Mouse (Mus musculus): Measurements from ENCODE around the gene Dbn1. TPM values are rescaled to one million over a fixed set of nuclear protein-coding genes. Genes with fewer than 3 reads are reported as not detected.

Gene Dbn1
- polyA plus RNA-seq (2014; fragmentation: Illumina TruSeq; extraction: RNeasy Lipid Tissue Mini Kit (QIAGEN cat#74804); ENCODE audit: low read depth, low replicate concordance): 7.0 TPM

GRCm38 (mm10) chr13:55487578-55488498 is at the start of gene Dbn1:
Gene Dbn1, minus strand, starts transcription at chr13:55488111.

GRCm38 (mm10) chr13:55536194-55537175 is 48.6 kb upstream of the Dbn1 start, which contains the start of gene Ddx41:
Gene Ddx41, minus strand, starts transcription at chr13:55536658.

GRCm38 (mm10) chr13:55529198-55529915 is 41.4 kb upstream of the Dbn1 start, which contains the start of gene Dok3:
Gene Dok3, minus strand, starts transcription at chr13:55529296.

GRCm38 (mm10) chr13:55513111-55513748 is 25.3 kb upstream of the Dbn1 start, which contains the start of gene Pdlim7:
Gene Pdlim7, minus strand, starts transcription at chr13:55513676.

GRCm38 (mm10) chr13:55464027-55464884 is 23.7 kb downstream of the Dbn1 start, which contains the start of gene Prr7:
Gene Prr7, plus strand, starts transcription at chr13:55464267.

GRCm38 (mm10) chr13:55444937-55445315 is 43.0 kb downstream of the Dbn1 start, which contains the start of gene Grk6:
Gene Grk6, plus strand, starts transcription at chr13:55445072.

GRCm38 (mm10) chr13:55426613-55427012 is 61.3 kb downstream of the Dbn1 start, which contains the start of gene F12:
Gene F12, minus strand, starts transcription at chr13:55426793.

Other genes with a start within 250 kb of the Dbn1 start
- gene Prelid1, start 167.6 kb downstream of the Dbn1 start, polyA plus RNA-seq (2014; fragmentation: Illumina TruSeq; extraction: RNeasy Lipid Tissue Mini Kit (QIAGEN cat#74804); ENCODE audit: low read depth, low replicate concordance): 35.7 TPM
- gene Rab24, start 166.2 kb downstream of the Dbn1 start, polyA plus RNA-seq (2014; fragmentation: Illumina TruSeq; extraction: RNeasy Lipid Tissue Mini Kit (QIAGEN cat#74804); ENCODE audit: low read depth, low replicate concordance): 62.0 TPM
- not detected for gene Mxd3, start 158.3 kb downstream of the Dbn1 start, polyA plus RNA-seq (2014; fragmentation: Illumina TruSeq; extraction: RNeasy Lipid Tissue Mini Kit (QIAGEN cat#74804); ENCODE audit: low read depth, low replicate concordance)
- 50.8 TPM for gene Lman2, start 125.3 kb downstream of the Dbn1 start, polyA plus RNA-seq (2014; fragmentation: Illumina TruSeq; extraction: RNeasy Lipid Tissue Mini Kit (QIAGEN cat#74804); ENCODE audit: low read depth, low replicate concordance)
- gene Rgs14, start 118.4 kb downstream of the Dbn1 start, polyA plus RNA-seq (2014; fragmentation: Illumina TruSeq; extraction: RNeasy Lipid Tissue Mini Kit (QIAGEN cat#74804); ENCODE audit: low read depth, low replicate concordance): 0.58 TPM
- not detected for gene Slc34a1, start 89.9 kb downstream of the Dbn1 start, polyA plus RNA-seq (2014; fragmentation: Illumina TruSeq; extraction: RNeasy Lipid Tissue Mini Kit (QIAGEN cat#74804); ENCODE audit: low read depth, low replicate concordance)
- not detected for gene Pfn3, start 72.9 kb downstream of the Dbn1 start, polyA plus RNA-seq (2014; fragmentation: Illumina TruSeq; extraction: RNeasy Lipid Tissue Mini Kit (QIAGEN cat#74804); ENCODE audit: low read depth, low replicate concordance)
- gene F12, start 61.3 kb downstream of the Dbn1 start, polyA plus RNA-seq (2014; fragmentation: Illumina TruSeq; extraction: RNeasy Lipid Tissue Mini Kit (QIAGEN cat#74804); ENCODE audit: low read depth, low replicate concordance): not detected
- 19.9 TPM for gene Grk6, start 43.0 kb downstream of the Dbn1 start, polyA plus RNA-seq (2014; fragmentation: Illumina TruSeq; extraction: RNeasy Lipid Tissue Mini Kit (QIAGEN cat#74804); ENCODE audit: low read depth, low replicate concordance)
- not detected for gene Prr7, start 23.8 kb downstream of the Dbn1 start, polyA plus RNA-seq (2014; fragmentation: Illumina TruSeq; extraction: RNeasy Lipid Tissue Mini Kit (QIAGEN cat#74804); ENCODE audit: low read depth, low replicate concordance)
- gene Pdlim7, start 25.6 kb upstream of the Dbn1 start, polyA plus RNA-seq (2014; fragmentation: Illumina TruSeq; extraction: RNeasy Lipid Tissue Mini Kit (QIAGEN cat#74804); ENCODE audit: low read depth, low replicate concordance): 65.4 TPM
- gene Dok3, start 41.2 kb upstream of the Dbn1 start, polyA plus RNA-seq (2014; fragmentation: Illumina TruSeq; extraction: RNeasy Lipid Tissue Mini Kit (QIAGEN cat#74804); ENCODE audit: low read depth, low replicate concordance): 2.6 TPM
- 15.0 TPM for gene Ddx41, start 48.5 kb upstream of the Dbn1 start, polyA plus RNA-seq (2014; fragmentation: Illumina TruSeq; extraction: RNeasy Lipid Tissue Mini Kit (QIAGEN cat#74804); ENCODE audit: low read depth, low replicate concordance)
- gene Fam193b, start 83.0 kb upstream of the Dbn1 start, polyA plus RNA-seq (2014; fragmentation: Illumina TruSeq; extraction: RNeasy Lipid Tissue Mini Kit (QIAGEN cat#74804); ENCODE audit: low read depth, low replicate concordance): 48.4 TPM
- 97.7 TPM for gene Tmed9, start 85.6 kb upstream of the Dbn1 start, polyA plus RNA-seq (2014; fragmentation: Illumina TruSeq; extraction: RNeasy Lipid Tissue Mini Kit (QIAGEN cat#74804); ENCODE audit: low read depth, low replicate concordance)
- 10.3 TPM for gene B4galt7, start 111.8 kb upstream of the Dbn1 start, polyA plus RNA-seq (2014; fragmentation: Illumina TruSeq; extraction: RNeasy Lipid Tissue Mini Kit (QIAGEN cat#74804); ENCODE audit: low read depth, low replicate concordance)
- gene Caml, start 134.9 kb upstream of the Dbn1 start, polyA plus RNA-seq (2014; fragmentation: Illumina TruSeq; extraction: RNeasy Lipid Tissue Mini Kit (QIAGEN cat#74804); ENCODE audit: low read depth, low replicate concordance): 17.0 TPM
- gene Ddx46, start 146.9 kb upstream of the Dbn1 start, polyA plus RNA-seq (2014; fragmentation: Illumina TruSeq; extraction: RNeasy Lipid Tissue Mini Kit (QIAGEN cat#74804); ENCODE audit: low read depth, low replicate concordance): 25.7 TPM
- 44.1 TPM for gene B230219D22Rik, start 205.0 kb upstream of the Dbn1 start, polyA plus RNA-seq (2014; fragmentation: Illumina TruSeq; extraction: RNeasy Lipid Tissue Mini Kit (QIAGEN cat#74804); ENCODE audit: low read depth, low replicate concordance)
- 61.0 TPM for gene Txndc15, start 226.5 kb upstream of the Dbn1 start, polyA plus RNA-seq (2014; fragmentation: Illumina TruSeq; extraction: RNeasy Lipid Tissue Mini Kit (QIAGEN cat#74804); ENCODE audit: low read depth, low replicate concordance)
- gene Pcbd2, start 239.3 kb upstream of the Dbn1 start, polyA plus RNA-seq (2014; fragmentation: Illumina TruSeq; extraction: RNeasy Lipid Tissue Mini Kit (QIAGEN cat#74804); ENCODE audit: low read depth, low replicate concordance): 29.5 TPM

Measured in heart, adult 10 weeks (tissue).